Mouse (Mus musculus): ENCODE data around the gene Ifrd2.
A peak's percentile ranks its signal among the peaks of the same experiment; 100 is the strongest.

Gene Ifrd2

DNA sequence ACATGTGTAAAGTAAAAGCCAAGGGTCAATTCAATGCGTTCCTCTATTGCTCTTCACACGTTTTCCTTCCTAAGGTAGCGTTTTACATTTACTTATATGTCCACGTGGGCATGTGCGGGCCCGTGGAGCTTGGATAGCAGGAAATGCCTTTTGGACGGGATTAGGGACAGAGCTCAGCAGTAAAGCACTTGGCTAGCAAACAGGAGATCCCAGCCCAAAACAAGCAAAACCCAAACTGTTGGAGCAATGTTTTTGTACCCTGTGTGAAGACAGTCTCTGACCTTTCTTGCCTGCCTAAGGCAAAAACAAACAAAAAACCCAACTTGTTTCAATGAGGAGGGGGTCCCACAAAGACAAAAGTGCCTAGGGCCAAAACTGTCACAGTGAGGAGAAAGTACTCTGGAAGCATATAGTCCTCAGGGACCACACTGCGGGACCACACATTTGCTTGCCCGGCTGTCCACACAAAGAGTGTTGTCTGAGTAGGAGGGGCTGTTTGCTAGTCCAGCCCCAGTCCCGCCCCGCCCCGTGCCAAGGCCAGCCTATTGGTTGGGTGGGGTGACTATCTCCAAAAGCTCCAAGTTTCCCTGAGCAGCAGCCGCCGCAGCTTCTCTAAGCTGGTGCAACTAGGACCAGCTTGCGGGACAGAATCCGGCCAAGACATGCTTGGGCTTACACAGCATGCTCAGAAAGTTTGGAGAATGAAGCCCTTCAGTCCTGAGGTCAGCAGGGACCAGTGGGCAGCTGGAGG is 10.9 kb upstream of the Ifrd2 start, which contains the start of gene Hyal1:
TSS of gene Hyal1 (plus strand) at position 571 of the 751 bp plus-strand sequence.
- peak; percentile 90 to 93 for DNase-seq

DNA sequence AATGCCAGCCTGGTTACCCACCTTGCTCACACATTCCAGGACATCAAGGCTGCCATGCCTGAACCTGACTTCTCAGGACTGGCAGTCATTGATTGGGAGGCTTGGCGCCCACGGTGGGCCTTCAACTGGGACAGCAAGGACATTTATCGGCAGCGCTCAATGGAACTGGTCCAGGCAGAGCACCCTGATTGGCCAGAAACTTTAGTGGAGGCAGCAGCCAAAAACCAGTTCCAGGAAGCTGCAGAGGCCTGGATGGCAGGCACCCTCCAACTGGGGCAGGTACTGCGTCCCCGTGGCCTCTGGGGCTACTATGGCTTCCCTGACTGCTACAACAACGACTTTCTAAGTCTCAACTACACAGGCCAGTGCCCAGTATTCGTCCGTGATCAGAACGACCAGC is 9.6 kb upstream of the Ifrd2 start:
- no peak for DNase-seq

DNA sequence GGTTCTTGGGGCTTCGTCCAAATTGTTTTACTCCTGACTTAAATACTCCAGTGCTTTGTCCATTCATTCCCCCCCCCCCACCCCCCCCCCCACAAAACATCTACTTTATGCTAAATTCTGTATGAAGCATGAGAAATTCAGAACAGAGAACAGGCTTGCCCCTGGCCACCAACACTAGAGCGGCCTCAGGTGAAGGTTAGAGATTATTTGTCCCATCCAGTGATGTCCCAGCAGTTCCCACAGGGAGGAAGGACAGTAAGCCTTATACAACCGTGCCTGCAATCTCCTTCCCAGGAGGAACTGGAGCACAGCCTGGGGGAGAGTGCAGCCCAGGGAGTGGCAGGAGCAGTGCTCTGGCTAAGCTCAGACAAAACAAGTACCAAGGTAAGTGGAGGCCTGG is 8.9 kb upstream of the Ifrd2 start, which contains the start of gene Naa80:
TSS of gene Naa80 (plus strand) at position 301 of the 400 bp plus-strand sequence.
- DNase-seq = no peak

DNA sequence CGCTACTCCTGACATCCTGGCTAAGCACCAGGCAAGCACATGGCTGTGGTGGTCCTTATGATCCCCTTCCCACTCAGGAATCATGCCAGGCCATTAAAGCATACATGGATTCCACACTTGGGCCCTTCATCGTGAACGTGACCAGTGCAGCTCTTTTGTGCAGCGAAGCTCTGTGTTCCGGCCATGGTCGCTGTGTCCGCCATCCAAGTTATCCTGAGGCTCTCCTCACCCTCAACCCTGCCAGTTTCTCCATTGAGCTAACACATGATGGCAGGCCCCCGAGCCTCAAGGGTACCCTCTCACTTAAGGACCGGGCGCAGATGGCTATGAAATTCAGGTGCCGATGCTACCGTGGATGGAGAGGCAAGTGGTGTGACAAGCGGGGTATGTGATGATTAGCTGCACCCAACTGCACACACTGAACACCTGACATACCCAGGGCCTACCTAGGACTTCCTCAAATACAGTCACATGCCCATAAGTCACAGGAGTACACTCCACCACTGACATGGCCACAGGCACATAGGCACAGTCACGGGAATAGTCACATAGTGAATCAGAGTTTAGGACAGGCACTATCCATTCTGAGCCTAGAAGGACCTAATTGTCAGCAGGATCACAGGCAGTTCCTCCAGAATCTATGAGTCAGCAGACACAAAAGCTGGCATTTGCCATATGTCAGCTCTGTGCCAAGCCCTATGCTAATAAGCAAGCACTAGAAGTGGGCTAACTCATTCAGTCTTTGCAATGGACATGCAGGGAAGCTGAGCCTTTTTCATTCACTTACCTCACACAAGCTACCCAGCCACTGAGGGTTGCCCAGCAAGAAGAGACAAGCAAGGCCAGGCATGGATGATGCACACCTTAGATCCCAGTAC is 8.2 kb upstream of the Ifrd2 start:
- DNase-seq = no peak

DNA sequence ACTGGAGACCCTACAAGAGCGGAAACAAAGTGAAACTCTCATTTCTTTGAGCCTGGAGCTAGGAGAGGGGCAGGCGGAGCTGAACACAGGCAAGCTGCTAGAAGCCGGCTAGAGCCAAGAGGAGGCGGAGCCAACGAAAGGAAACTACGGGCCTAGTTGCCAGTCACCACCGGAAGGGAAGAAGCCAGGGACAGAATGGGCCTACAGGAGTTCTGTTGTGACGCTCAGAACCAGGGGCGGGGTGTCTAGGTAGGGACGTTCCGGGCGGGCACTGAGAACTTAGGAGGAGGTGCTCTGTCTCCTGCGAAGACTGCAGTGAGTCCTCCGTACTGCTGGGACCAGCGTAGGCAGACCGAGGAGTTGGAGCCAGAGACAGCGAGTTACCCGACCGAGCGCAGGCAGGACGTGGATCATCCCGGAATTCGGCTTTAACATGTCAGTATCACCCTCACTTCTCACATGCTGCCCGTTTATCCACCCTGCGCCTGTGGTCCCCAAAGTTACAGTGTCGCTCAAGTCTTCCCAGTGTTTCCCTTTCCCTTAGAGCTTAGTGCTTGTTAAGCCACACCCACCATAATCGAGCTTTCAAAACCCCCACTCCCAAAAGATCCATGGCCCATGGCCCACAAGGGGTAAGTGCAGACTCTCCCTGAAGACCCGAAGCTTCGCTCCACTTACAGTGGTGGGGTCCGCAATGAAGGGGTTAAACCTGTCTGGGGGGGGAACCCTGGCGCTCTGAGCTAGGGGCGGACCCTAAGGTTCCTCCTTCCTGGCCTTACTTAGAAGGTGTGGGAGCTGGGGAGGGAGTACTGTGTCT is 6.7 kb upstream of the Ifrd2 start, which contains the start of gene Hyal3:
TSS of gene Hyal3 (plus strand) at position 318 of the 817 bp plus-strand sequence.
- peak; percentile 95 to 97 for DNase-seq

DNA sequence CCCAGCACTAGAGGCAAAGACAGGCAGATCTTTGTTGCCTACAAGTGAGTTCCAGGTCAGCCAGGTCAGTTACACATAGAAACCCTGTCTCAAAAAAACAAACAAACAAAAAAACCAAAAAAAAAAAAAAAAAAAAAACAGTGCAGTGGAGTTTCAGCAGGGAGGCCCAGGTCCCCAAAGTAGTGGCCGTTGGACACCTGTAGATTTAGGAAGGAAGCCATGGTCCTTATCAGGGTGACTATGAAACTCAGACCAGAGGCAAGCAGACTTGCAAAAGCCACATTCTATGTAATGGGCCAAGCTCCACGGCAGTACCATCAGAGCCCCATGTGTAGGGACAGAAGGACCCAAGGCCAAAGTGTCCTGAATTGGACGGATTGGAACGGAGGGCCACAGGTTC is 5.9 kb upstream of the Ifrd2 start:
- DNase-seq = no peak

DNA sequence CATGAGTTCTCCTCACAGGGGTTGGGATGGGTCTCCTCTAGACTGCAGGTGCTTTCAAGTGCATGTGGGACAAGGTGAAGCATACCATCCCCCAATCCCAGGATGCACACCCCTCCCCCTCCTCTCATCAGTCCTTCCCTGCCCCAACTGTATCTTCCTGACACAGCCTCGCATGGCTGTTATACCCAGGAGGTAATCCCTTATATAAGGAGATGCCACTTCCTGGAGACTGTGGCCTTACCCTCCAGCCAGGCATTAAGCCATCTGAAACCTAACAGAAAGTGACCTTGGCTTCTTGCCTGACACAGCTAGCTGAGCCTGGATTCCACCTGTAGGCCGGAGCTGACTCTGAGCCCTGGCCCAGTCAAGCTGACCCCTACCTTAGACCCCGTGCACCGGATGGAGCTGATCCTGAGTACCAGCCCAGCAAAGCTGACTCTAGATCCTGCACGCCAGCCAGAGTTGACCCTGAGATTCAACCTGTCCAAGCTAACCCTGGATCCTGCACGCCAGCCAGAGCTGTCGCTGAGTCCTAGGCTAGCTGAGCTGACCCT is 4.9 kb upstream of the Ifrd2 start:
- peak in 1 of 2 experiments; percentile 51 for DNase-seq

DNA sequence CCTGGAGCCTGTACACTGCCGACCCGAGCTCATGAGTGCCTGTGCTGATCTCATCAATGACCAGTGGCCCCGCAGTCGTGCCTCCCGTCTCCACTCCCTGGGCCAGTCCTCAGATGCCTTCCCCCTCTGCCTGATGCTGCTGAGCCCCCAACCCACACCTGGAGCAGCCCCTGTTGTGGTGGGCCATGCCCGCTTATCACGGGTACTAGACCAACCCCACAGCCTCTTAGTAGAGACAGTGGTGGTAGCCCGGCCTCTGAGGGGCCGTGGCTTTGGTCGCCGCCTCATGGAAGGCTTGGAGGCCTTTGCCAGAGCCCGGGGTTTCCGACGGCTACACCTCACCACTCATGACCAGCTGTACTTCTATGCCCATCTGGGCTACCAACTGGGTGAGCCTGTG is 4.3 kb upstream of the Ifrd2 start:
- DNase-seq = no peak

DNA sequence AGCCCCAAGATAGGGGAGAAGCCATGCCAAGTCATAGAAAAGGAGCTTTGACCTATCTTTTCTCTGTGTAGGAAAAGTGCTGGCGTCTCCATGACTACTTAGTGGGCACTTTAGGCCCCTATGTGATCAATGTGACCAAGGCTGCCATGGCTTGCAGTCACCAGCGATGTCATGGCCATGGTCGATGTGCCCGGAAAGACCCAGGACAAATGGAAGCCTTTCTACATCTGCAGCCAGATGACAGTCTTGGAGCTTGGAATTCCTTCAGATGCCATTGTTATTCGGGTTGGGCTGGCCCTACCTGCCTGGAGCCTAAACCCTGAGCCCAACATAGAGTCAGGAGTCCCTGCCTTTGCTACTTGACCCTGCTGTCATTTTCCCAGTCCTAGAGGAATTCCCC is 938 bp upstream of the Ifrd2 start:
- no peak for DNase-seq

DNA sequence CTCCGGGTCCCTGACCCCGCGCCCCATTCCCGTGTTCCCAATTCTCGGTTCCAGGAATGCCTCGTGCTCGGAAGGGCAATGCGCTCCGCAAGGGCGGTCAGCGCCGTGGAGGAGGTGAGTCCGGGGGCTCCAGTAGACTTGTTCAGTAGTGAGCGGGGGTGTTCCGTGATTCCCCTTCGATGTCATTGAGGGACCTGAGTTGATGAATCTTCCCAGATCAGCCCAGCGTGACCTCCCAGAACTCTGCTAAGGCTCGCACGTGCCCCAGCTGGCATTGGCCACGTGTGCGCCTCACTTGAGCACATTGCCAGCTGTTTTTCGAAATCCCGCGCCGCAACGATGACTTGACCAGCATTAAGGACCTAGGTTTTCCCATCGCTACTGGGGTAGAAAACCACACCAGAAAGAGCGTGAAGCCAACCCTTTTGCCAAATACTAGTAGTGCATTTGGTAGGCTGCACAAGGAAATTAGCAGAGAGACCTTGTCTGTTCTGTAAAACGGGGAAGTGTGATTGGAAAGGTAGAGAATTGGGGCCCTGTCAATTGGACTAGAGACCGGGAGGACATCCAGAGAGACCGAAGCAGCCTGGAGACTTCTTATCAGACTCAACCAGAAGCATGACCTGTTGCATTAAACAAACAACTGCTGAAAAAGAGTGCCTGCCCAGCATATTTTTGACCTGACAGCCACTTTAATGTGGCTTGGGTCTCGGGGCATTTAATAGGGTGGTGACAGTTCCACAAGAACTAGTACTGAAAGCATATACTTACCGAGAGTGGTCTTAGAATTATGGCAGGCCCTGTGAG is 594 bp downstream of the Ifrd2 start:
- DNase-seq = peak in 1 of 2 experiments; percentile 79

DNA sequence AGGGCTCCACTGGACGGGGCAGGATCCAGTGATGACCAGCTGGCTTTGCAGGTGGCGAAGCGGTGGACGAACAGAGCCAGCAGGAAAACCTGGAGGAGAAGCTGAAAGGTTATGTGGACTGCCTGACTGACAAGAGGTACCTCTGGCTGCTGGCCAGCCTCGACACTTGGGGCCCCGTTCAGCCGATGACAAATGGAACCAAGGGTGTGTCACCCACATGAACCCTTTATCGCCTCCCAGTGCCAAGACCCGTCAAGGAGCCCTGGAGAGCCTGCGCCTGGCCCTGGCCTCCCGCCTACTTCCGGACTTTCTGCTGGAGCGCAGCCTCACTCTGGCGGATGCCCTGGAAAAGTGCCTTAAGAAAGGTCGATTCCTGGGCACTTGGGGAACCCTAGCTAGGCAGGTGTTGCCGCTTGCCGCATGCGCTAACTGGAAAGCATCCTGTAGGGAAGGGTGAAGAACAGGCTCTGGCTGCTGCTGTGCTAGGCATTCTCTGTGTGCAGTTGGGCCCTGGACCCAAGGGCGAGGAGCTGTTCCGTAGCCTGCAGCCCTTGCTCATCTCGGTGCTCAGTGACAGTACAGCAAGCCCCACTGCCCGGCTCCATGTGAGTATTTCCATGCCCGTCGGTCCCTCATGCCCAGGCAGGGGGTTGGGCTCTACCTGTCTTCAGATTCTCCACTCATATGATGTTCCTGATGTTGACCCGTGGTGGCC is 2.8 kb downstream of the Ifrd2 start:
- peak; percentile 83 to 84 for DNase-seq

DNA sequence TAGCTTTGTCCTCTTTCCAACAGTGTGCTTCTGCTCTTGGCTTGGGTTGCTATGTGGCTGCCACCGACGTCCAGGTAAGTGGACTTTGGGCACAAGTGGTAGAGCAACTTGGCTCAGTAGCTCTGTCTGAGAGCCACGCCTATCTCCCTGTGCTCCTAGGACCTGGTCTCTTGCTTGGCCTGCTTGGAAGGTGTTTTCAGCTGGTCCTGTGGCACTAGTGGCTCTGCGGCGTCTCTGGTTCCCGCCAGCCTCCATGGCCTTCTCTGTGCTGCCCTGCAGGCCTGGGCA is 3.3 kb downstream of the Ifrd2 start:
- peak in 1 of 2 experiments; percentile 87 for DNase-seq

DNA sequence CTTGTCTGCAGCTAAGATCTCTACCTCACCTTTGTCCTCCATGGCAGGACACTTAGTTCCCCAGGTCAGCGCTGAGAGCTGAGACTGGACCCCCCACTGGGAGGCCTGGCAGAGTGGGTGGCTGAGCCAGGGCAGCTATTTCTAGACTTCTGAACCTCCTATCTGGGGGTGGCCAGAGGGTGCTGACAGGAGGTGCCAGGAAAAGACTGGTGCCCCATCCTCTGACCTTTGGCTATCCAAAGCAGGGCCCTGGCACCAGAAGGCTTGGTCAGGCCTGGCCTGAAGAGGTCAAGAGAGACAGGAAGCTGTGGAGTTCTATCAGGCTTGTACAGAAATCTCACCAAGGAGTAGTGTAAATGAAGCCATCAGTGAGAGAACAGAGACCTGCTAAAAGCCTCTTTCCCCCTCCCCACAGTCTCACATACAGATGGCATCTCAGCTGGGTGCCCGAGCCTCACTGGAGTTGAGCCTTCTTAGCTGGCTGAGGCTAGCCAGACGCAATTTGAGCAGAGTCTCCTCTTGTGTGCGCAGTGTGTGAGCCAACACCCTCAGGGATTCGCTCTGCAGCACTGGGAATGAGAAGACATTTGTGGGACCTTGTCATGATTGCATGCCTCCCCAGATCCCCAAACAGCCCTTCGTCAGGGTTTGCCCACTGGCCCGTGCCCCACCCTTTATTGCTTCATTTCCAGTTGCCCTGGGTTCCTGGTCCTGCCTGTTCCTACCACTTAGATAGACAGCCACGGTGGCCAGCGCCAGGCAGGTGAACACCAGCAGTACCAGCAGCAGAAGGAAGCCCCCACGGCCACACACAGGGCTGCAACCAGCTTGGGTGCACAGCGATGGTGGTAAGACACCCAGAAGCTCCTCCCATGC is 5.9 kb downstream of the Ifrd2 start:
- peak; percentile 86 to 91 for DNase-seq

DNA sequence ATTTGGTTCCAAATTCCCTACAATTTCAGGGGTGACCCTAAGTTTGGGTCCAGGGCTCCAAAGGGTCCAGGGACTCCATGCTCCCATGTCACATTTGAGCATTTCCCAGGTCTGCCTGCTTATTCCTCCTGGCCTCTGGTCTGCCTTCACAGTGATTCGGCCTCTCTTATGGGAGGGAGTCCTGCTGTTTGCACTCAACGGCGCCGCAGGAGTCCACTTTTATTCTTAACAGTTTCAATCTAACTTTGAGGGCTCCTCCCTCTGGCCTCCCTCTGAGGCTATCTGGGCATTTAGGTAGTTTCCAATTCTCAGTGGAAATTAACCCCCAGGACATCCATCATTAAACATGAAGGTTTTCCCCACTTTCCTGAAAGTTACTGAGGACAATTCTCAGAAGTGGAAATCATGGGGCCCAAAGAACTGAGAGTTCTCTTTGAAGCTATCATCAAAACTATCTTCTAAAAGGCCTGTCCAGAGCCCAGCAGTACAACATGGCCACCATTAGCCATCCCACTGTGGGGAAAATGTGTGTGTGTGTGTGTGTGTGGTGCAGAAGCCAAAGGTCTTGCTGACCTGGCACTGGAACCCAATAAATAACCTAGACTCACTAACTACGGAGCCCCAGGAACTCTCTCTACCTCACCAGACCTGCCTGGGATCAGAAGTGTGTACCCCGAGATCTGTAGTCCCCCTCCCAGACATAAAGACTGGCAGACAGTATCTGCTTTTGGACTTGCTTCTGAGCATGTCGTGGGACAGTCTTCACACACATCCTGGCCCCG is 7.0 kb downstream of the Ifrd2 start:
- DNase-seq = peak in 1 of 2 experiments; percentile 59

DNA sequence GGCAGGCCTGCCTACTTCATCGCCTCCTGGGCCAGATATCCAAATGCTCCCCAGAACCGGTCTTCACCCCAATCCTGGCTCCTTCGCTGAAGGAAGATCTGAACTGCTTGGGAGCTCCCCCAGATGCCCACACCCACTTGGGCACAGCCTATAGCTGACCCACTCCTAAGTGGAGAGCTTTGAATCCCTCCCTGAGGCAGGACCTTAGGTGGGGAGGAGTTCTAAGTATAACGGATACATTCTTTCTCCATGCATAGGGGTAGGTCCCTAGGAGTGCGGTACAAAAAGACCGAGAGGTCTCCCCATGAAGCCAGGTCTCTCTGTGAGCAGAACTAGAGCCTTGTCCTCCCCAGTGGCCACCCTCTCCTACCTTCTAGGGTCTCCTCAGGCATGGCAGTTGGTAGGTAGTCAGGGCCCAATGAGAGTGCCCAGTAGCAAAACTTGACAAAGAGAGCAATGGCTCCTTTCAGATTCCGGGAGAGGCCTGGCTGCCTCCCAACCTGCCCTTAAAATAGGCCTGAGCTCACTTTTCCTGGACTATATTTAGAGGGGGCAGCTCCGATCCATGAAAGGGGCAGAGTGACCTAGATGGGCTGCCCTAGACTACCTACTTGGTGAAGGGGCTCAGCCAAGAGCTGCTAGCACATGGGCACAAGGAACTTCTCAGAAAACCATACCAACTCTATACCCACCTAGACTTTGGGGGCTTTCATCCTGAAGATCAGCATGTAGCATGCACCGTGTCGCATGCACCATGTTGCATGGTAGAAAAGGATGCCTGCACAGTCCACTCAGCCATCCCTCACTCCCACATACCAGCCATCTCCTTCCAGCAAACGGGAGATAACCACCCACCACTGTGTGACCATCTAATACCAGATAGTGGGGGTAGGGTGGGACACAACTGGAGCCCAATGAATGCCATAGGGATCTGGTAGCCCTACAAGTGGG is 9.5 kb downstream of the Ifrd2 start:
- peak in 1 of 2 experiments; percentile 65 for DNase-seq

DNA sequence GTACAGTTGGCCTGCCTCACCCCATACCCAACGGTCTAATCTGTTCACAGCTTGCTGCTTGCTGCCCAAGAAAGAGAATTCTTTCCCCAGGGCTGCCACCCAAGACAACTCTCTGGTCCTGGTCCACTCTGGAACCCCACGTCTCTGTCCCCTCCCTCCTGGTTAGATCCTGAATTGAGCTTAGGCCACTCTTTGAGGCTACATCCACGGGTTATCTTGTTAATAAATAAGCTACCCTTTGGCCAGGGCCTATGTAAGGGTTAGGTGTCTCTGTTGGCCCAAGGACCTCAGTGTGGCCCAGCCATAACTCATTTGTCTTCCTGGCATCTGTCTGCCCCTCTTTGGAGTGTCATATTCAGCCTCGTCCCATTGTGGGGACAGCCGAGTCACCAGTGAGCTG is 10.9 kb downstream of the Ifrd2 start:
- DNase-seq = peak in 1 of 2 experiments; percentile 79

DNA sequence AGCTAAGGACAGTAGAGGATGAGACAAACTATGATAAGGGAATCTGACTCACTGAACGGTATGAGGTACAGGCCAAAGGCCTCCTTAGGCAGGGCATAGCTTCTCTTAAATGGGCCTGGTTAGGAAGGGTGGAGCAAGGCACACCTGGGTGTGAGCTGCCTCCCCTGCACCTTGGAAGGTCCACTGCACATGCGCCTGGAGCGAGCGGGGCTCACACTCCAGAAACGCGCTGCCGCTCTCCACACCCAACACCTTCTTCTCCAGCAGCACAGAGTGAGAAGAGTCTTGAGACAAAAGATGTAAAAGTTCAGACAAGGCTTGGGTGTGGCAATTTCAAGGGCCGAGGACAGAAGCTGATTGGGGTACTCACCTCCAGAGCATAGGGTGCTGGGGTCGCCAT is 12.0 kb downstream of the Ifrd2 start:
- peak in 1 of 2 experiments; percentile 60 for DNase-seq

DNA sequence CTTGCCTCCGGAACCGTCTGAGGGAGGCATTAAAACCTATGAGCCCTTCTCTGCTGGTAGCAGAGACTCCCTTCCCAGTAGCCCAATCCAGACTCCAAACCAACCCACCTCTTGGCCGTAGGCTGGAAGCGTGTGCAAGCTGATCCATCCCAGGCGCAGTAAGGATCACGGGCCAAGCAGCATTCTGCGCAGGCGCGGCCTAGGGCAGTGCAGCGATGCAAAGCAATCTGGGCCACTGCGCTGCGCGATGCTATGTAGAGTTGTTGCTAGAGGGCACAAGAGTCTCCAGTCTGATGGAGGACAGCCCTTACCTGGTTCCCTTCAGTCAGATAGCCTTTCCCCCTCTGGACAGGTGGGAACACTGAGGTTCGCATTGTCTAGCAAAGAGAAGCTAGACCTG is 12.4 kb downstream of the Ifrd2 start:
- DNase-seq = peak in 1 of 2 experiments; percentile 69
